Mouse (Mus musculus): Measurements from ENCODE around the gene Eid3. TPM values are rescaled to one million over a fixed set of nuclear protein-coding genes. Genes with fewer than 3 reads are reported as not detected.
A peak's percentile ranks its signal among the peaks of the same experiment; 100 is the strongest.

The Eid3 gene
- total RNA-seq, 2 experiments from 2014 or later, result 1.8 to 2.1 TPM

- DNase-seq (ENCODE audit: low spot score in 2 of 2), result peak; percentile 51 to 69
Measured at GRCm38 (mm10) chr10:82860181-82860928, 6.1 kb upstream of the Eid3 start.

- DNase-seq (ENCODE audit: low spot score in 2 of 2), result no peak
Measured at GRCm38 (mm10) chr10:82860929-82861315, 5.5 kb upstream of the Eid3 start.

GRCm38 (mm10) chr10:82863106-82863680, 3.2 kb upstream of the Eid3 start:
- DNase-seq (ENCODE audit: low spot score in 2 of 2), result no peak

DNA sequence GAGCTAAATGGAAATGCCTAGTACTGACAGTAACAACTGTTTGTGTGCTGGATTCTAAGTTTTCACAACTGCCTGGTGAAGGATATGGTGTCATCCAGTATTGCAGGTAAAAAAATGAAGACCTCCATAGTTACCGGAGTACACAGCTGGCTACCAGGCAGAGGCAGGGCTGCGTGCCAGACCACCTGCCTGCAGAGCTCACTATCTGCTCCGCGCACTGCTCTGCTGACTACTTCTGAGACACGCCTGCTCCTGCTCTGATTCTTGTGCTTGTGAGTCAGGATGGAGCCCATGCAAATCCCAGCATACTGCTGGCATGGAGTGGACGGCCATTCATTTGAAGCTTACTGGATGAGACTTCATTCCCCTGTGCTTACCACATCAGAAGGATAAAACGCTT, 2.6 kb upstream of the Eid3 start:
- DNase-seq (ENCODE audit: low spot score in 2 of 2), result no peak

DNA sequence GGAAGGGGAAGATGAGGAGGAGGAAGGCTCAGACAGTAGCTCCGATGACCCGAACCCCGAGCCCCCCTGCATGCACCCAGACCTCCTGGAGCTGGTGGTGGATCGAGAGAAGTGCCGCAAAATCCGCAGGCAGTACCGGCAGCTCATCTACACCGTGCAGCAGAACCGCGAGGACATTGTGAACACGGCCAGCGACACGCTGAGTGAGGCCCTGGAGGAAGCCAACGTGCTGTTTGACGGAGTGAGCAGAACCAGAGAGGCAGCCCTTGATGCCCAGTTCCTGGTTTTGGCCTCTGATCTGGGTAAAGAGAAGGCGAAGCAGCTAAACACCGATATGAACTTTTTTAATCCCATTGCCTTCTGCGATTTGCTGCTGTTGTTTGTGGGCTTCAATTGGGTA, 406 bp downstream of the Eid3 start:
- DNase-seq (ENCODE audit: low spot score in 2 of 2), result no peak

DNA sequence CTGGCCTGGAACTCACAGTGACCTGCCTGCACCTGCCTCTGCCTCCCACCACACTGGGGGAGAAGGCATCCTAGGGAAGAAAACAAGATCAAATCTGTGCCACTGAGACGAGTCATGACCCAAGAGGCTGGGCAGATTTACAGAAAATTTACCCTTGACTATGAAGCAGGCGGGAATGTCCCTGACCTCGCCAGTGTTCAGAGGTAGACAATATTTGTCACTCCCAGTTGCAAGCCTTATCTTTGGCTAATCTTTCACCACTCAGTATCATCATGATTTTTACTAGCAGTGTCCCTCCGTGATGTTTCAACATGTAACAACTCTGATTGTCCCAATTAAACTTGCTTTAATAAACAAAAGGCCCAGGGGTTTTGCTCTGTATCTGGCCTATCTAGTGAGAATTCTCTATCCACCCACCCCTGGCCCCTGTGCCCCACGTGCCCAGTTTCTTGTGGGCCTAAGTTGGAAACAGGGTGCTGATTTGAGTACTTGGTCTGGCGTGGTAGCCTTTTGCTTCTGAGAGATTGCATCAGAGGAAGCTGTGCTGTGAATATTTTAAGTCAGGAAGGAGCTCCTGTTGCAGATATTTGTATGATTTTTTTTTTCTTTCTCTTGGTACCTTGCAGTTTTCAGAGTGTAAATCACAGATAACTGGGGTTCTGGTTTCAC, 2.1 kb downstream of the Eid3 start:
- DNase-seq (ENCODE audit: low spot score in 2 of 2), result no peak

- DNase-seq (ENCODE audit: low spot score in 2 of 2), result no peak
Measured at GRCm38 (mm10) chr10:82875446-82875845, 9.0 kb downstream of the Eid3 start.

- no peak for DNase-seq (ENCODE audit: low spot score in 2 of 2)
Measured at GRCm38 (mm10) chr10:82876076-82876796, 9.8 kb downstream of the Eid3 start.

DNA sequence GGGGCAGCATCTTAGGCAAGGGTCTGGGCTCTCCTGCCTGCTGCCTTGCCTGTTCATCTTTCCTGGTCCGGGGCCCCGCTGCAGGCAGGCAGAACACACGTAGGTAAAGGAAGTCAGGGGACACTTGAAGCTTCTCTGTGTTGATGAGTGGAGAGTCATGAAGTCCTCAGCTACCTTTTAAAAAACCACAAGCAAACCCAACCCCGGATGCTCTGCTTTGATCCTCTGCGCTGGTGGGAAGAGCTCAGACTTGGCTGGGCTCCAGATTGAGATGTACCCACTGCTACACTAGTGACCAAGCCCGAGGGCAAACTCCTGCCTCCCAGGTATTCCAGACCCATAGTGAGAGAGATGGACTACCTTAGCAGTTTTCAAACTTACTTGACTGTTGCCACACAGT, 20.9 kb downstream of the Eid3 start:
- DNase-seq (ENCODE audit: low spot score in 2 of 2), result no peak

- no peak for DNase-seq (ENCODE audit: low spot score in 2 of 2)
Measured at GRCm38 (mm10) chr10:82888576-82888975, 22.1 kb downstream of the Eid3 start.

DNA sequence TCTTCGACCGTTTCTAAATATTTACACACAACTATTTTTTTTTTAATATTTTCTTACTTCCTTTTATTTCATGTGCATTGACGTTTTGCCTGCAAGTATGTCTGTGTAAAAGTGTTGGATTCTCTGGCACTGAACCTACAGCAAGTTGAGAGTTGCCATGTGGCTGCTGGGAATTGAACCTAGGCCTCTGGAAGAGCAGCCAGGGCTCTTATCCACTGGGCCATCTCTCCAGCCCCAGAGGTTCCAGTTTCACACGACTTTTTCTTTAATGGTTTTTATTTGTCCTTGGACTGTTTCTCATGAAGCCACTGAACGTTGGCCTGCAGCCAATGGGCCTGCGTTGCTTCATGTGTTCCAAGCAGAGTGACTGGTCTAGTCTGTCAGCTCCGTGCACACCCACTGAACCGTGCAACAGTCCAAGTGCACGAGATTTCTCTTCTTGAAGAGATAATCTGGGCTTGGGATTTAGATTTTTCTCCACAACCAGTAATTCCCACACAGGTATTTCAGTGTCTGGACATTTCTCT, 23.1 kb downstream of the Eid3 start:
- DNase-seq (ENCODE audit: low spot score in 2 of 2), result peak in 1 of 2 experiments; percentile 49

DNA sequence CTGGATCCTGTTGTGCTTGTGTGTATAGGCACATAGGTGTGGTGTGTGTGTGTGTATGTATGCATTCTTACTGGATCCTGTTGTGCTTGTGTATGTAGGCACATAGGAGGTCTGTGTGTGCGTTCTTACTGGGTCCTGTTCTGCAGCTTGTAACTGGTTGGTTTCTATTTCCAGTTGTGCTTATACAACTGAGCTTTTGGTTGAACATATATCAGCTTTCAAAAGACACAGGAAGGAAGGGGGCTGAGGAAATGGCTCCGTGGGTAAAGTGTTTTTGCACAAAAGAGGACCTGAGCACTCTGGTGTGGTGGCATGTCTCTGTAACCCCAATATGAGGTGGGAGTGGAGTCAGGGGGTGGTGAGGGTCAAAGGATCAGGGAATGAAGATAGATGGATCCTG, 24.5 kb downstream of the Eid3 start:
- DNase-seq (ENCODE audit: low spot score in 2 of 2), result no peak

GRCm38 (mm10) chr10:82891427-82891826, 25.0 kb downstream of the Eid3 start:
- DNase-seq (ENCODE audit: low spot score in 2 of 2), result no peak

DNA sequence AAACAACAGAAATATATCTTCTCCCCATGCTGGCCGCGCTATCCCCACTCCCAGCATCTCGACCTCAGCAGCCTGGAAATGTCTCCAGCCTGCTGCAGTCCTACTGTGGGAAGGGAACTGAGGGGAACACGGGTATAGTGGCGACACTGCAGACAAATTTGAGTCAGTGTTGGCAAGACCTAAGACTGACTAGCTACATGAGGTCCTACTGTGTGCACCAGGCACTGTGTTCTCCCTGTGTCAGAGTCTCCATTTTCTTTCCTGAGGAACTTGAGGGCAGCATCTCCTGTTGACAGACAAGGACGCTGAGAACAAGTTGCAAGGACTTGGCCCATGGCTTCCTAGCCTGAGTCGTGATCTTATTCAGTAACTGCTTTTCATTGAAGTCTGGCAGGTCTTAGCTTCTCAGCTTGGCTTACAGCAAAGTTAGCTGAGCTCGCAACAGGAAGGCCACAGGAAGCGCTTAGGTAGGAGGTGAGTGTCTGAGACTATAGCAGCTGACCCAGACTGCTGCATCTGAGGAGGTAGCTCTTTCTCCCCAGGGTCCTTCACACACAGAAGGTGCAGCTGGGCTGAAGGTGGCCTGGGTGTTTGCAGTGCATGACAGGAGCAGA, 26.1 kb downstream of the Eid3 start:
- no peak for DNase-seq (ENCODE audit: low spot score in 2 of 2)

DNA sequence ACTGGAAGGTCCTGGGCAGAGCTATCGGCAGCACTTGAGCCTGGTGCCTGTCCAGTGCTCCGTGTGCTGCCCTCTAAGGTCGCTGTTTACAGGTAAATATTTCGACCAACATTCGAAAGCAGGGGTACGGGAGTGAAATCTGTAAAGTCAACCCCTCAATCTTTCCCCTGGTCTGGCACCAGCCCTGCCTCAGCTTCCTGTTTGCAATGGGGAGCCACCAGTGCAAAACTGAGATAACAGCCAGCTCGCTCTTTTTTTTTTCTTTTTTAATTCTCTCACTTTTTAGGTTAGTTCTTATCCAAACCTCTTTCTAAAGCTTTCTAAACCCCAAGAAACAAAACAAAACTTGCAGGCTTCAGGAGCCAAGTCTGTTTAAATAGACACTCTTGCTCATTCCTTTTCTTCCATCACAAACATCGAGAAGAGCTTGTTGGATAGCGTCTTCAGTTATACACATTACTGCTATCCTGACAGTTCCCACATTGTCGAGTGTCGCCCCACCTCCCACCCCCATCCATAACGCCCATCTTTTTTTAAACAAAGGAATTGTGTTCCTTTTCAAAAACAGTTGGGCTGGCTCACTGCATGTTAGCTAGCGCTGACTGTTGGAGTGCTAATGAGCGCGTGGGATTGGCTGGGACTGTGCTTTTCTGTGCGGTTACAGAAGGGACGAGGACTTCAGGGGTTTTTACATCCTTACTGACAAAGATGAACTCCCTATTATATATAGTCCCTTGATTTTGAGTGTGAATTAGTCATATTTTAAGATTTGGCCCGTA, 27.6 kb downstream of the Eid3 start:
- no peak for DNase-seq (ENCODE audit: low spot score in 2 of 2)

DNA sequence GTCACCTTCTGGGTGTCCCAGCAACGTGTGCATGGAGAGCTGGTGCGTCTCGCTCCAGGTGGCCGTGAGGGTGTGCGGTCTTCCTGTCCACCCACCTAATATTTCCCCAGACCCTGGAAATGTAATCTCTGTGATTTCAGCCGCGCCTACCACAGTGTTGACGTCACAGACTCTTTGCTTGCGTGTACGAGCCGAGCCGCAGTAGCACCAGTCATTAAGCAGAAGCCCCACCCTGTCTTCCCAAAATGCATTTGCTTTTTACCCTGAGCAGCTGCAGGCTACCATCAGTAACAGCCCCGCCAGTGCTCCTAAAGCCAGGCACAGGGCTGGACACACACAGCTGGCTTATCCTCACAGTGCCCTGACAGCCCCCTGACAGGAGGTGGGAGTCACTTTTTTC, 31.5 kb downstream of the Eid3 start:
- no peak for DNase-seq (ENCODE audit: low spot score in 2 of 2)

- DNase-seq (ENCODE audit: low spot score in 2 of 2), result no peak
Measured at GRCm38 (mm10) chr10:82898893-82899292, 32.5 kb downstream of the Eid3 start.

- no peak for DNase-seq (ENCODE audit: low spot score in 2 of 2)
Measured at GRCm38 (mm10) chr10:82899810-82900421, 33.5 kb downstream of the Eid3 start.

DNA sequence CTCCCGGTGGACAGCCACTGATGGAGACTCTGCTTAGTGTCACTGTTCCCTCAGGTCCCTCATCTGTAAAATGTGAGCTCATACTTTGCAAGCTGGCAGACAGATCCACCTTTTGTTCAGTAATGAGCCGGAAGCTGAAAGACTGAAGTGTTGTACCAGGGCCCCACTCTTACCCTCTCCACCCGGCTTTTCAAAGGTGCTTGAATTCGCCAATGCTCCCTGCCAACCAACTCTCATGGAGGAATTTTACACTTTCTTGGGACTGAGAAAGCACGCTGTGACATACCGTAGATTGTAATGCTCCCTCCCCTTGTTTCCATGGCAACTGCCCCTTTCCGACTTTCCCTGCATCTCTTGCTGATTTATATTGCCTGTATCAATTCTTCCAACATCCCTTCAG, 34.1 kb downstream of the Eid3 start:
- no peak for DNase-seq (ENCODE audit: low spot score in 2 of 2)

GRCm38 (mm10) chr10:82901436-82901835, 35.0 kb downstream of the Eid3 start:
- DNase-seq (ENCODE audit: low spot score in 2 of 2), result peak; percentile 78 to 85
